Mouse (Mus musculus): ENCODE data around the gene Gls.

GRCm38 (mm10) chr1:52120191-52120590 is 112.8 kb downstream of the Gls start:
- TF ChIP-seq CTCF (IDR thresholded peaks at IDR 0.05; ENCODE audit: low read depth), result no peak
- no peak for TF ChIP-seq EP300 (optimal IDR thresholded peaks at IDR 0.05)
